Mouse (Mus musculus) heart, embryonic 14.5 days (tissue): ENCODE measurements around the gene Bcl2l11. TPM values are rescaled to one million over a fixed set of nuclear protein-coding genes. Genes with fewer than 3 reads are reported as not detected.

Source experiments
- ATAC-seq: fragments of 200-750 bp; cut with Nextera tagmentation; 2 replicates; pipeline ENCODE4 v1.8.0; 2017; ENCODE audit warnings: low read depth, moderate TSS enrichment; ENCODE audit not compliant: insufficient number of reproducible peaks, insufficient read depth, low FRiP score
- H3K27ac ChIP-seq, 2 experiments: fragments of 200-500 bp in 1 of 2; fragments of 300-500 bp in 1 of 2; sonication (generic) in 1 of 2; replicated peaks in 1 of 2; 2 replicates each; pipeline ENCODE4 v1.5.1; 2012 to 2014; ENCODE audit warnings: low read depth in 2 of 2, low read length in 2 of 2, control low read depth in 1 of 2, mild to moderate bottlenecking in 1 of 2, mixed read lengths in 1 of 2; ENCODE audit not compliant: control insufficient read depth in 1 of 2, insufficient read depth in 1 of 2
- H3K27me3 ChIP-seq: fragments of 300-500 bp; sonication (generic); 2 replicates; pipeline ENCODE4 v1.6.1; 2014; ENCODE audit warnings: mild to moderate bottlenecking, low read length, control low read depth; ENCODE audit not compliant: control insufficient read depth, insufficient read depth
- H3K36me3 ChIP-seq: fragments of 300-500 bp; sonication (generic); 2 replicates; pipeline ENCODE4 v1.6.1; 2014; ENCODE audit warnings: mild to moderate bottlenecking, control low read depth, low read length, mixed read lengths; ENCODE audit not compliant: control insufficient read depth, insufficient read depth
- H3K4me1 ChIP-seq, 2 experiments: fragments of 200-500 bp in 1 of 2; fragments of 300-500 bp in 1 of 2; sonication (generic) in 1 of 2; 2 replicates each; pipeline ENCODE4 v1.6.1; 2012 to 2014; ENCODE audit warnings: low read length in 2 of 2, control low read depth in 1 of 2, mixed read lengths in 1 of 2; ENCODE audit not compliant: control insufficient read depth in 2 of 2, insufficient read depth in 2 of 2
- H3K4me2 ChIP-seq: fragments of 300-500 bp; sonication (generic); 2 replicates; pipeline ENCODE4 v1.6.1; 2014; ENCODE audit warnings: mild to moderate bottlenecking, low read length
- H3K4me3 ChIP-seq, 2 experiments: fragments of 200-500 bp in 1 of 2; fragments of 300-500 bp in 1 of 2; sonication (generic) in 1 of 2; 2 replicates each; pipeline ENCODE4 v1.5.1; 2012 to 2014; ENCODE audit warnings: low read length in 2 of 2, mild to moderate bottlenecking in 2 of 2, control low read depth in 1 of 2, low read depth in 1 of 2, moderate library complexity in 1 of 2; ENCODE audit not compliant: control insufficient read depth in 1 of 2, insufficient read depth in 1 of 2
- H3K9ac ChIP-seq: fragments of 300-500 bp; sonication (generic); 2 replicates; pipeline ENCODE4 v1.6.1; 2014; ENCODE audit warnings: mild to moderate bottlenecking, low read length
- H3K9me3 ChIP-seq: fragments of 300-500 bp; sonication (generic); 2 replicates; pipeline ENCODE4 v1.6.1; 2016; ENCODE audit warnings: low read length, control low read depth; ENCODE audit not compliant: control insufficient read depth
- WGBS: fragments of 180-500 bp; shearing (Covaris S2); extraction: QIAGEN DNeasy Blood & Tissue Kit; methylation state at CpG from one replicate; pipeline ENCODE4 v1.1.7; 2014; 5-methylcytosine and 5-hydroxymethylcytosine counted together
- polyA plus RNA-seq: library from polyadenylated mRNA; unstranded; fragments of >200 nt; fragmentation: Nextera tagmentation; extraction: Ambion mirVana; gene quantifications from 2 replicates; pipeline ENCODE4 v1.2.1, GENCODE M21; 2014

Bcl2l11 gene
- polyA plus RNA-seq, 1 experiment from 2014 or later, result 21.0 TPM

- 0 out of 2 replicates have a peak, but pooled peaks cover 2% of the 10 kb centered on the region for H3K9me3 ChIP-seq
- no peaks in the 10 kb centered on the region for H3K27me3 ChIP-seq
- 73% methylated on average over 9 of the region's 9 CpGs for WGBS
- no peak overlapping the region for H3K9ac ChIP-seq
- H3K4me3 ChIP-seq, result no peak overlapping the region
- H3K4me1 ChIP-seq, result no peaks in the 10 kb centered on the region
- H3K27ac ChIP-seq, result no peak overlapping the region
- ATAC-seq, result no peak
- no peak overlapping the region for H3K4me2 ChIP-seq
- no peaks in the 10 kb centered on the region for H3K36me3 ChIP-seq
Measured at GRCm38 (mm10) chr2:128111537-128111936, 14.3 kb upstream of the Bcl2l11 start.

GRCm38 (mm10) chr2:128114621-128115020 is 11.2 kb upstream of the Bcl2l11 start:
- Histone ChIP-seq H3K27ac (no peak overlapping the region), H3K27me3 (no peaks in the 10 kb centered on the region), H3K4me1 (no peaks in the 10 kb centered on the region), H3K36me3 (no peaks in the 10 kb centered on the region), H3K9me3 (0 out of 2 replicates have a peak, but pooled peaks cover 2% of the 10 kb centered on the region), H3K9ac (no peak overlapping the region), H3K4me3 (no peak overlapping the region), H3K4me2 (no peak overlapping the region)
- WGBS, result 86% methylated on average over 3 of the region's 3 CpGs
- no peak for ATAC-seq

- no peak overlapping the region for H3K27ac ChIP-seq
- H3K9me3 ChIP-seq, result no peaks in the 10 kb centered on the region
- ATAC-seq, result no peak
- no peak overlapping the region for H3K9ac ChIP-seq
- H3K27me3 ChIP-seq, result no peaks in the 10 kb centered on the region
- H3K4me3 ChIP-seq, result no peak overlapping the region
- H3K4me2 ChIP-seq, result no peak overlapping the region
- no peaks in the 10 kb centered on the region for H3K4me1 ChIP-seq
- 47% methylated on average over 4 of the region's 4 CpGs for WGBS
- no peaks in the 10 kb centered on the region for H3K36me3 ChIP-seq
Measured at GRCm38 (mm10) chr2:128115579-128115978, 10.3 kb upstream of the Bcl2l11 start.

GRCm38 (mm10) chr2:128117605-128118004 is 8.2 kb upstream of the Bcl2l11 start:
- Histone ChIP-seq H3K4me1 (peaks cover 2 to 3% of the 10 kb centered on the region in 2 experiments; a peak in 3 of 4 replicates), H3K36me3 (no peaks in the 10 kb centered on the region), H3K27me3 (no peaks in the 10 kb centered on the region), H3K27ac (no peak overlapping the region), H3K9me3 (no peaks in the 10 kb centered on the region), H3K4me2 (no peak overlapping the region), H3K9ac (no peak overlapping the region), H3K4me3 (no peak overlapping the region)
- ATAC-seq, result no peak
- WGBS, result 82% methylated on average over 7 of the region's 7 CpGs

GRCm38 (mm10) chr2:128118971-128119370 is 6.9 kb upstream of the Bcl2l11 start:
- Histone ChIP-seq H3K27ac (no peak overlapping the region), H3K9me3 (no peaks in the 10 kb centered on the region), H3K4me3 (no peak overlapping the region), H3K27me3 (peaks cover 2% of the 10 kb centered on the region; the same call in 1 of the 2 replicates), H3K4me1 (peaks cover 12 to 15% of the 10 kb centered on the region in 2 experiments; a peak in 3 of 4 replicates), H3K9ac (no peak overlapping the region), H3K4me2 (no peak overlapping the region), H3K36me3 (no peaks in the 10 kb centered on the region)
- ATAC-seq, result no peak
- WGBS, result 92% methylated on average over 9 of the region's 9 CpGs

- H3K27ac ChIP-seq, result no peak overlapping the region
- no peaks in the 10 kb centered on the region for H3K9me3 ChIP-seq
- peak overlapping the region; percentile 29 to 78 for H3K4me3 ChIP-seq
- H3K4me1 ChIP-seq, result peaks cover 19 to 24% of the 10 kb centered on the region in 2 experiments
- no peak for ATAC-seq
- H3K36me3 ChIP-seq, result no peaks in the 10 kb centered on the region
- H3K27me3 ChIP-seq, result peaks cover 7% of the 10 kb centered on the region; the same call in 1 of the 2 replicates
- WGBS, result 3% methylated on average over 9 of the region's 9 CpGs
- peak overlapping the region; percentile 91 for H3K4me2 ChIP-seq
- H3K9ac ChIP-seq, result peak overlapping the region; percentile 39; the same call in 1 of the 2 replicates
Measured at GRCm38 (mm10) chr2:128122491-128122890, 3.3 kb upstream of the Bcl2l11 start.

DNA sequence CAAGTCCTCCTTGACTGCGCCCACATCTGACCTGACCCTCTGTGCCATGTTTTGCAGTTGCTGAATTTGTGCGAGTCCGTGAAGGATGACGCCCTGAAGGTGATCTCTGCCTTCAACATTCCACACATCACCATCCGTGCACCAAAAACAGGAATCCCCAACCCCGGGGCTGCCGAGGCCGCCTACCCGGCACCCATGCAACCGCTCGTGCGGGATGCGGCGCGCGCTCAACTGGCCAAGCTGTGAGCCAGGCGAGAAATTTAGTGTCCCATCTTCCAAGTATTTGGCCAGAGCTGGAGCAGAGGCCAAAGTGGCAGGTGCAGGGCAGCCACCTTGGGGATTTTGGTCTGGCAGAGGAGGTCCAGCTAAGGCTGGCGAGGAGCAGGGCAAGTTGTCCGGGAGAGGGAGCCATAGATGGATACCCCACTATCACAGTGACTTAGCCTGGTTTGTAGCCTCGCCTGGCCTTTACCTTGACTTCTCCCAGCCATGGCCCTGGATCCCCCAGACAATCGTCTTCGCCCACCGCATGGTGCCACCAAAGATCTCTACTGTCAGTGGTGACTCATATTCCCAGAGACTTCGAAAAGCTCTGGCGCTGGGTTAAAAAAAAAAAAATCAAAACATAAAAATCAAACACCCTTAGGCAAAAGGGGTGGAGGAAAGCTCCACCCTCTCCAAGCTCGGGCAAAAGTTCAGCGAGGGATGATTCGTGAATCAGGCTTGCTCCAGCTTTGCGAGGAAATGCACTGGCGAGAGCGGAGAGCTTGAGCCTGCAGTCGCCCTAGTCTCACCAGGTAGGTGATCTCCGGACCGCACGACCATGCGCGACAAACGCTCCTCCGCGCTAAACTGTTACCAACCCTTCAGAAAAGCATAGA is 2.7 kb upstream of the Bcl2l11 start:
- Histone ChIP-seq H3K9ac (peak overlapping the region; percentile 60), H3K27ac (no peak overlapping the region), H3K4me1 (peaks cover 19 to 24% of the 10 kb centered on the region in 2 experiments), H3K36me3 (no peaks in the 10 kb centered on the region), H3K9me3 (no peaks in the 10 kb centered on the region), H3K4me2 (peak overlapping the region; percentile 91), H3K27me3 (peaks cover 7% of the 10 kb centered on the region; the same call in 1 of the 2 replicates), H3K4me3 (peak overlapping the region; percentile 29 to 78)
- WGBS, result 2% methylated on average over 40 of the region's 40 CpGs
- ATAC-seq, result no peak
